Mouse (Mus musculus) forebrain, postnatal 0 days (tissue): Measurements from ENCODE around the gene Capn8. TPM values are rescaled to one million over a fixed set of nuclear protein-coding genes. Genes with fewer than 3 reads are reported as not detected.
A peak's percentile ranks its signal among the peaks of the same experiment; 100 is the strongest.

ENCODE experiments used
- ATAC-seq: fragments of 200-750 bp; cut with Nextera tagmentation; 2 replicates; pipeline ENCODE4 v1.8.0; 2017; ENCODE audit warnings: mild to moderate bottlenecking, moderate library complexity
- DNase-seq: peaks from one replicate; pipeline ENCODE4 v3.0.0-alpha.2; 2015
- H3K27ac ChIP-seq: fragments of 300-500 bp; sonication (generic); 2 replicates; pipeline ENCODE4 v1.5.1; 2014; ENCODE audit warnings: low read depth, mild to moderate bottlenecking, antibody characterized with exemption, low read length, moderate library complexity, mixed read lengths
- H3K27me3 ChIP-seq: fragments of 300-500 bp; sonication (generic); 2 replicates; pipeline ENCODE4 v1.6.1; 2014; ENCODE audit warnings: mild to moderate bottlenecking, low read length, mixed read lengths; ENCODE audit not compliant: insufficient read depth
- H3K36me3 ChIP-seq: fragments of 300-500 bp; sonication (generic); 2 replicates; pipeline ENCODE4 v1.6.1; 2014; ENCODE audit warnings: mild to moderate bottlenecking, moderate library complexity; ENCODE audit not compliant: insufficient read depth
- H3K4me1 ChIP-seq: fragments of 300-500 bp; sonication (generic); 2 replicates; pipeline ENCODE4 v1.6.1; 2014; ENCODE audit warnings: antibody characterized with exemption; ENCODE audit not compliant: insufficient read depth
- H3K4me2 ChIP-seq: fragments of 300-500 bp; sonication (generic); 2 replicates; pipeline ENCODE4 v1.6.1; 2014; ENCODE audit warnings: low read depth, mild to moderate bottlenecking, moderate library complexity
- H3K4me3 ChIP-seq: fragments of 300-500 bp; sonication (generic); 2 replicates; pipeline ENCODE4 v1.5.1; 2014; ENCODE audit warnings: low read depth, low read length, mixed read lengths
- H3K9ac ChIP-seq: fragments of 300-500 bp; sonication (generic); 2 replicates; pipeline ENCODE4 v1.6.1; 2014; ENCODE audit warnings: mild to moderate bottlenecking
- H3K9me3 ChIP-seq: fragments of 300-500 bp; sonication (generic); 2 replicates; pipeline ENCODE4 v1.6.1; 2016; ENCODE audit warnings: low read length
- CTCF ChIP-seq: sonication (generic); IDR thresholded peaks from 2 replicates; pipeline ENCODE4 v1.5.1; 2016; ENCODE audit warnings: antibody characterized with exemption, control low read depth, low read depth
- WGBS: fragments of 180-500 bp; shearing (Covaris S2); extraction: QIAGEN DNeasy Blood & Tissue Kit; methylation state at CpG from one replicate; pipeline ENCODE4 v1.1.7; 2014; 5-methylcytosine and 5-hydroxymethylcytosine counted together
- polyA plus RNA-seq: library from polyadenylated mRNA; unstranded; fragments of >200 nt; fragmentation: Nextera tagmentation; extraction: Ambion mirVana; gene quantifications from 2 replicates; pipeline ENCODE4 v1.2.1, GENCODE M21; 2015
- total RNA-seq: library from RNA; depleted of rRNA; stranded (reverse); fragments of >200 nt; gene quantifications from 2 replicates; pipeline ENCODE4 v1.2.3, GENCODE M21; 2014

The Capn8 gene
- total and polyA plus RNA-seq, 2 experiments from 2014 or later = 0.12 TPM; not detected in 1

DNA sequence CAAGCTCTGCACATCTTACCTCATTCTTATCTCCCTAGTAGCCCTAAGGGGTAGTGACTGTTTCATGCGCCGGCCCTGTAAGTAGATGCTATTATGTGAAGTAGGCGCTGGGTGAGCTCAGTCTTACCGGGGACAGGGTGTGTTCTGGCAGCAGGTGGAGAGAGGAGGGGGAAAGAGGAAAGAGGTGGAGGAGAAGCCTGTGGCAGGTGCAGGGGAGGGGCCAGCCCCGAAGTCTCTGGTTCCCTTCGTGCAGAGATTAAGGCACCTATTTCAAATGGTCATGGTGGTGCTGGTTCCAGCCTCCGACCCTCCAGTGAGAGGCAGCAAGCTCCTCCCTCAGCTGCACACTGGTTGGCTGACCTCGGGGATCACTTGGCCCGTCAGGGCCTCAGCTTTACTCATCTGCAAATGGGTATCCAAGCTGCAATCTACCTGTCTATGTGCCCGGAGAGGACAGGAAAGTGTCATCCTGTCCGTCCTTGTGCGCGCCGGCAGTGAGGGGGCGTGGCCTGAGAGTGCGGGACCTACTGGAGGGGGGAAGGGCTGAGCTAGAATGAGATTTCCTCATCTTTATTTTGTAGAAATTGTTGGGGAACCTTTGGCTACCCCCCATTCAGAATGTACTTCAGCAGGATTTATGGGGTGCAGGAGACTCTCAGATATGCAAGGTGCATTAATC lies 20.5 kb downstream of the Capn8 start:
- no peaks in the 10 kb centered on the region; the same call in 1 of the 2 replicates for H3K4me1 ChIP-seq
- WGBS = 18% methylated on average over 16 of the region's 16 CpGs
- no peaks in the 10 kb centered on the region for H3K36me3 ChIP-seq
- H3K27ac ChIP-seq = no peak overlapping the region
- no peak overlapping the region for H3K4me3 ChIP-seq
- no peak for DNase-seq
- no peaks in the 10 kb centered on the region for H3K27me3 ChIP-seq
- no peak overlapping the region for H3K9ac ChIP-seq
- H3K4me2 ChIP-seq = peak overlapping the region; percentile 39
- ATAC-seq = no peak
- no peaks in the 10 kb centered on the region for H3K9me3 ChIP-seq
- TF ChIP-seq CTCF = no peak

DNA sequence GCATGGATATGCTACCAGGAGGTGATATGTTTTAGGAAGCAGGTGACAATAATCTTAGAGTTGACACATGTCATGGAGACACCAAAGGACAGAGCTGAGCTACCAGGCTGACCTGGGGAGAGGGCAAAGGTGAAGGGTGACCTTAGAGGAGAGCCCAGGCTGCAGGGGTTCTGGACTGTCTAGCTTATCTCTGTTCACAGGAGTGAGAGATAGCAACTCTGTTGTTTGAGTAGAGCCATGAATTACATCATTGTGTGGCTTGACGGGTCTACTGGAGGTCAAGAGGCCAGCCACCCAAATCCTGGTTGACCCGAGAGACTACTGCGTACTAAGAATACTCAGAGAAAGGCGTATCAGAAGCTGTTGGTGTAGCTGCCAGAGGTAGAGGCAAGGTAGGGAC lies 22.9 kb downstream of the Capn8 start:
- Histone ChIP-seq H3K27ac (no peak overlapping the region), H3K9ac (no peak overlapping the region), H3K4me1 (no peaks in the 10 kb centered on the region; the same call in 1 of the 2 replicates), H3K4me2 (no peak overlapping the region), H3K9me3 (no peaks in the 10 kb centered on the region), H3K27me3 (no peaks in the 10 kb centered on the region), H3K36me3 (no peaks in the 10 kb centered on the region), H3K4me3 (no peak overlapping the region)
- ATAC-seq (no peak), DNase-seq (no peak)
- 92% methylated on average over 4 of the region's 4 CpGs for WGBS
- no peak for TF ChIP-seq CTCF

DNA sequence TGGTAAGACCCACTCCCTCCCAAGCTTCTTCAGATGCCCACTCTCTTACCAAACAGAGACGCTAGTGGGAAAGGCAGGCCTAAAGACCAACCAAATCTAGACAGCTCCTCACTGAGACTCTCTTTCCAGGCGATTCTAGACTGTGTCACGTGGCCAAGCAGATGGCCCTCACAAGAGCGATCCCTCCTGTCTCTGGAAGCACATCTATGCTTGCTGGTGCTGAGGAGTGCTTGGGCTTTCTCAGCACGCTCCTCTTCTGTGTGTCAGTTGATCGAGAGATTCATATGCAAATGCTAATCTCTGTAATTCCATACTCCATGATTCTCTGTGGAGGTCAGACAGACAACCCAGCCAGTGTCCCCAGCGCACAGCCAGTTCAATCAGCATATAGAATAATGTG lies 26.7 kb downstream of the Capn8 start:
- Histone ChIP-seq H3K4me3 (no peak overlapping the region), H3K4me2 (no peak overlapping the region), H3K27me3 (no peaks in the 10 kb centered on the region), H3K9me3 (no peaks in the 10 kb centered on the region), H3K4me1 (no peaks in the 10 kb centered on the region), H3K27ac (no peak overlapping the region), H3K9ac (no peak overlapping the region), H3K36me3 (no peaks in the 10 kb centered on the region)
- no peak for DNase-seq
- 48% methylated on average over 7 of the region's 7 CpGs for WGBS
- TF ChIP-seq CTCF = no peak
- peak; percentile 32; the same call in 1 of the 2 replicates for ATAC-seq

DNA sequence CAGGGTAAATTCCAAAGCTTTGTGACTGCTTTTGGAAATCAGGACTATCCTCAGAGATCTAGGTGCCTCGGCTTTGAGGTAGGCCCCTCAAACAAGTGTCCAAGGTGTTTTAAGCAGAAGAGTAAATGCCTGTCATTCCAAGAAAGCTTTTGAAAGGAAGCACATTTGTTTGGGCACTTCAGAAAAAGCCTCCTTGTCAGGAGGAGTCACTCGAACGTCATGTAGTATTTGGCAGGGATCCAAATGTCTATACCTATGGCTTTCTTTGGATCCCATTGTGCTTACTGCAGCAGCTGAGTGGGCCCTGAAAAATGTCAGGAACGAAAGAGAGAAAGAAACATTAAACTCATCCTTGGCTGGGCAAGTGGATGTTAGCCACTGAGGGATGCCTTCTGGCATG lies 27.6 kb downstream of the Capn8 start:
- Histone ChIP-seq H3K36me3 (no peaks in the 10 kb centered on the region), H3K4me2 (no peak overlapping the region), H3K9me3 (no peaks in the 10 kb centered on the region), H3K27me3 (no peaks in the 10 kb centered on the region), H3K27ac (no peak overlapping the region), H3K4me3 (no peak overlapping the region), H3K9ac (no peak overlapping the region), H3K4me1 (no peaks in the 10 kb centered on the region)
- TF ChIP-seq CTCF = no peak
- ATAC-seq = no peak
- WGBS = 33% methylated on average over 4 of the region's 4 CpGs
- no peak for DNase-seq

DNA sequence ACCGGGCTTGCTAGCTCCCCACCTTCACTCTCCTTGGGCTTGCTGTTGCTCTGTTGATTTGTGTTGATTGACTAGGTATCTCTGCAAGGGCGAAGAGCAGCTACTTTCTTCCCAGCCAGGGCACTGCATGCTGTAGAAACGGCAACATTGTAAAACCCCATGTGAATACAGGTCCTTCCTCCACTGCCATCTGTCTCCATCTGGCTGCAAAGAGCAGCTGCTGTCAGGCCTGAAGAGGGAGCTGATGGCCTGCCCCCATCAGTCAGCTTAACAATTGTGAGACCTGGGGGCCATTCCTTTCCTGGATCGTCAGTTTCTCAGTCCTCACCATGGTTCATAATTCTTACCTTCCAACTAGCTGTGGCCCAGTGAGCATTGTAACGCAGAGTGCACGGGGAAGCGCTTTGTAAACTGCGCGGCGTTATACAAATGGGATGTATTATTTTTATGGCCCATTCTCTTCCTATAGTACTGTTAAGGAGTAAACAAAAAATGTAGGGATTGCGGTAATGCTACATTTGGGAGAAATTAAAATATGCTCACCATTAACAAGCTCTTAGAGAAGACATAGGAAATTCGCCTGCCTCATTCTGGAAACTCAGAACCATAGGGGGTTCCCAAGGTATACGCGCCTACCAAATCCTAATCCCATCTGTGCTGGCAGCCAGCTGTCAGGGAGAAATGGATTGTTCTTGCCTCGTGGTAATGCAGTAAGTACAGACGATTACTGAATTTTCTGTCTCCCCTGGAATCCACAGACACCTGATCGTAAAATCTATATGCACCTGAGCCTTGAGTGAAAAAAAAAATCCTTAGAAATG lies 40.7 kb downstream of the Capn8 start:
- no peak for TF ChIP-seq CTCF
- no peak for DNase-seq
- no peaks in the 10 kb centered on the region for H3K27me3 ChIP-seq
- H3K4me2 ChIP-seq = no peak overlapping the region
- H3K27ac ChIP-seq = no peak overlapping the region
- H3K9ac ChIP-seq = no peak overlapping the region
- no peaks in the 10 kb centered on the region for H3K9me3 ChIP-seq
- no peak for ATAC-seq
- 74% methylated on average over 17 of the region's 17 CpGs for WGBS
- H3K4me3 ChIP-seq = no peak overlapping the region
- H3K4me1 ChIP-seq = no peaks in the 10 kb centered on the region
- no peaks in the 10 kb centered on the region for H3K36me3 ChIP-seq

DNA sequence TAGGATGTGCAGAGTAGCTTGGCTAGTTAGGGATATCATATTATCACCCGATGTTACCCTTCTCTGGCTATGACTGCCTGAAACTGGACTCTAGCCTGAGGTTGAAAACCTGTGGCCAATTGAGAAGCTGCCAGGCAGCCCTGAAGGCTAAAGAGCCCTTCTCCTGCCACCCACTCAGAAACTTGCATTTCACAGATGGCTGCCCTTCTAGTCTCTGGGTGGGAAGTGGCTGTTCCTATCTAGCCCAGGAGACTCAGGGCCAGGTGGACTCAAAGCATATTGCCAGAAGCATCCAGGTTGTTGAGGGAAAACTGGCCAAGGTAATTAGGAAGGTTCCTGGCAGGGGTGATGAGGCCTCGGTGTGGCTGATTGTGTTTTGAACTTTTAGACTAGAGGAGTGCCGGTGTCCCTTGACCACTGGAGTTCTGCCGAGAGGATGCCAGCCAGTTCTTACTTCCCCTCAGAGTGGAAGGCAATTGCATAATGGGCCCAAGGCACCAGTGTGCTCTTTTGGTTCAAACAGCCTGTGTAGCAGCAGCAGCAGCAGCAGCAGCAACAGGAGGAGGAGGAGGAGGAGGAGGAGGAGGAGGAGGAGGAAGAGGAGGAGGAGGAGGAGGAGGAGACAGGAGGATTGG lies 45.0 kb downstream of the Capn8 start:
- WGBS = 84% methylated on average over 4 of the region's 4 CpGs
- no peak for DNase-seq
- Histone ChIP-seq H3K4me3 (no peak overlapping the region), H3K27ac (no peak overlapping the region), H3K27me3 (no peaks in the 10 kb centered on the region), H3K9me3 (no peaks in the 10 kb centered on the region), H3K4me2 (no peak overlapping the region), H3K9ac (no peak overlapping the region), H3K36me3 (no peaks in the 10 kb centered on the region), H3K4me1 (no peaks in the 10 kb centered on the region)
- TF ChIP-seq CTCF = no peak
- no peak for ATAC-seq

DNA sequence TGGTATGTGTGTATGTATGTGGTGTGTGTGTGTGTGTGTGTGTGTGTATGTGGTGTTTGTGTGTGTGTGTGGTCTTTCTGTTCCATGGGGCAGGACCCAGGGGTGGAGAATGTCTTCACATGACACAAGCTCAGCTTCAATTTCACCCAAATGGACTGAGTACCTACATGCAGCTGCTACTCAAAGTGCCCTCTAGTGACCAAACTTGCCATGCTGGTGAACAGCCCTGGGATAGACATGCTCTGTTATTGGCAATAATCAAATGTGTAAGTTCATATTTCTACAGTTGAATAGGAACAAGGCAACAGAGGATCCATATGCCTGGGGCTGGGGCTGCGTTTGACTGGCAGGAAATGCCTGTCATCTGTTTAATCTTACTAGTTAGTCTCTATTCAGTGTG lies 50.7 kb downstream of the Capn8 start:
- H3K9me3 ChIP-seq = no peaks in the 10 kb centered on the region
- no peaks in the 10 kb centered on the region for H3K36me3 ChIP-seq
- H3K4me2 ChIP-seq = no peak overlapping the region
- H3K27me3 ChIP-seq = no peaks in the 10 kb centered on the region
- no peak for DNase-seq
- TF ChIP-seq CTCF = peak; percentile 26
- no peak overlapping the region for H3K27ac ChIP-seq
- no peak overlapping the region for H3K9ac ChIP-seq
- no peak overlapping the region for H3K4me3 ChIP-seq
- ATAC-seq = no peak
- H3K4me1 ChIP-seq = no peaks in the 10 kb centered on the region
- 43% methylated on average over 1 of the region's 1 CpGs for WGBS
